Mouse (Mus musculus) cerebellum, adult 18-20 months (tissue): ENCODE data around the gene Gmds.

Experiments used
- DNase-seq, 2 experiments: peaks; one replicate each; pipeline ENCODE4 v3.0.0; 2021

Gmds gene

GRCm38 (mm10) chr13:31807736-31808115 lies 530.8 kb downstream of the Gmds start:
- DNase-seq = no peak

- DNase-seq = peak in 1 of 2 experiments; percentile 16
Observed at GRCm38 (mm10) chr13:31806890-31807735, 531.4 kb downstream of the Gmds start.

GRCm38 (mm10) chr13:31806428-31806832 lies 532.1 kb downstream of the Gmds start, which contains the start of gene Foxc1:
Gene Foxc1 (plus strand): TSS chr13:31806633.
- peak in 1 of 2 experiments; percentile 39 for DNase-seq

GRCm38 (mm10) chr13:31805831-31806427 lies 532.6 kb downstream of the Gmds start:
- DNase-seq = peak in 1 of 2 experiments; percentile 16

- no peak for DNase-seq
Observed at GRCm38 (mm10) chr13:31804571-31804970, 534.0 kb downstream of the Gmds start.

- peak in 1 of 2 experiments; percentile 11 for DNase-seq
Observed at GRCm38 (mm10) chr13:31803166-31804093, 535.1 kb downstream of the Gmds start.

- DNase-seq = no peak
Observed at GRCm38 (mm10) chr13:31802447-31802846, 536.1 kb downstream of the Gmds start.

GRCm38 (mm10) chr13:31801703-31802305 lies 536.7 kb downstream of the Gmds start:
- DNase-seq = no peak

- peak; percentile 71 to 81 for DNase-seq
Observed at GRCm38 (mm10) chr13:31800581-31801576, 537.7 kb downstream of the Gmds start.

GRCm38 (mm10) chr13:31798075-31798474 lies 540.5 kb downstream of the Gmds start:
- DNase-seq = no peak

GRCm38 (mm10) chr13:31797346-31797745 lies 541.2 kb downstream of the Gmds start:
- no peak for DNase-seq

- no peak for DNase-seq
Observed at GRCm38 (mm10) chr13:31793163-31793562, 545.4 kb downstream of the Gmds start.

GRCm38 (mm10) chr13:31792480-31793132 lies 545.9 kb downstream of the Gmds start:
- peak; percentile 33 to 49 for DNase-seq

- DNase-seq = no peak
Observed at GRCm38 (mm10) chr13:31784757-31785156, 553.8 kb downstream of the Gmds start.

- no peak for DNase-seq
Observed at GRCm38 (mm10) chr13:31782063-31782462, 556.5 kb downstream of the Gmds start.

- no peak for DNase-seq
Observed at GRCm38 (mm10) chr13:31780299-31780698, 558.2 kb downstream of the Gmds start.

GRCm38 (mm10) chr13:31779281-31779981 lies 559.1 kb downstream of the Gmds start:
- no peak for DNase-seq

- DNase-seq = no peak
Observed at GRCm38 (mm10) chr13:31775762-31776161, 562.8 kb downstream of the Gmds start.

GRCm38 (mm10) chr13:31772882-31773281 lies 565.7 kb downstream of the Gmds start:
- DNase-seq = no peak
